Mouse (Mus musculus): ENCODE measurements around the gene Gapvd1. TPM values are rescaled to one million over a fixed set of nuclear protein-coding genes. Genes with fewer than 3 reads are reported as not detected.
A peak's percentile ranks its signal among the peaks of the same experiment; 100 is the strongest.

Gene Gapvd1
- total RNA-seq, 2 experiments from 2014 or later = 105 to 106 TPM

GRCm38 (mm10) chr2:34646541-34646865 lies 108.5 kb downstream of the Gapvd1 start:
- no peak for DNase-seq (ENCODE audit: low spot score in 2 of 2)
- intact Hi-C loops (cut with DNase I) = no loop called here

- no peak for DNase-seq (ENCODE audit: low spot score in 2 of 2)
- intact Hi-C loops (cut with DNase I) = no loop called here
Measured at GRCm38 (mm10) chr2:34645851-34646540, 109.0 kb downstream of the Gapvd1 start.

- intact Hi-C loops (cut with DNase I) = no loop called here
- DNase-seq (ENCODE audit: low spot score in 2 of 2) = no peak
Measured at GRCm38 (mm10) chr2:34644571-34645526, 110.2 kb downstream of the Gapvd1 start.

- no peak for DNase-seq (ENCODE audit: low spot score in 2 of 2)
Measured at GRCm38 (mm10) chr2:34642351-34642750, 112.7 kb downstream of the Gapvd1 start.

GRCm38 (mm10) chr2:34639725-34640124 lies 115.3 kb downstream of the Gapvd1 start:
- intact Hi-C loops (cut with DNase I) = loop anchor here (1.0 to 10.0 kb wide), 3 partner anchors 666 to 885 kb away; no protein-coding TSS in a partner anchor
- DNase-seq (ENCODE audit: low spot score in 2 of 2) = no peak

More at GRCm38 (mm10) chr2:34642351-34642750, 112.7 kb downstream of the Gapvd1 start:
- intact Hi-C loops (cut with DNase I) = no loop called here

GRCm38 (mm10) chr2:34638955-34639650 lies 115.9 kb downstream of the Gapvd1 start:
- DNase-seq (ENCODE audit: low spot score in 2 of 2) = peak; percentile 88 to 90
- intact Hi-C loops (cut with DNase I) = loop anchor here (1.0 to 10.0 kb wide), 3 partner anchors 666 to 884 kb away; no protein-coding TSS in a partner anchor

- intact Hi-C loops (cut with DNase I) = loop anchor here (10.0 kb wide), 2 partner anchors 811 to 881 kb away; no protein-coding TSS in a partner anchor
- no peak for DNase-seq (ENCODE audit: low spot score in 2 of 2)
Measured at GRCm38 (mm10) chr2:34635249-34636165, 119.5 kb downstream of the Gapvd1 start.

- DNase-seq (ENCODE audit: low spot score in 2 of 2) = no peak
- intact Hi-C loops (cut with DNase I) = loop anchor here (10.0 kb wide), 2 partner anchors 807 to 877 kb away; no protein-coding TSS in a partner anchor
Measured at GRCm38 (mm10) chr2:34632051-34632450, 123.0 kb downstream of the Gapvd1 start.

- intact Hi-C loops (cut with DNase I) = loop anchor here (10.0 kb wide), 2 partner anchors 806 to 876 kb away; no protein-coding TSS in a partner anchor
- DNase-seq (ENCODE audit: low spot score in 2 of 2) = no peak
Measured at GRCm38 (mm10) chr2:34630445-34630844, 124.6 kb downstream of the Gapvd1 start.

- DNase-seq (ENCODE audit: low spot score in 2 of 2) = no peak
- intact Hi-C loops (cut with DNase I) = loop anchor here (10.0 kb wide), 2 partner anchors 805 to 875 kb away; no protein-coding TSS in a partner anchor
Measured at GRCm38 (mm10) chr2:34629758-34630157, 125.3 kb downstream of the Gapvd1 start.

- intact Hi-C loops (cut with DNase I) = no loop called here
Measured at GRCm38 (mm10) chr2:34628903-34629540, 126.0 kb downstream of the Gapvd1 start.

GRCm38 (mm10) chr2:34627328-34628226 lies 127.5 kb downstream of the Gapvd1 start:
- intact Hi-C loops (cut with DNase I) = no loop called here
- no peak for DNase-seq (ENCODE audit: low spot score in 2 of 2)

More at GRCm38 (mm10) chr2:34628903-34629540, 126.0 kb downstream of the Gapvd1 start:
- DNase-seq (ENCODE audit: low spot score in 2 of 2) = no peak

Other genes starting within 250 kb of the Gapvd1 start
- gene Hspa5, start 16.7 kb upstream of the Gapvd1 start, total RNA-seq (2021) = 100 to 1,000 TPM; 260 to 334 TPM
- 10 to 100 TPM; 25.8 to 26.2 TPM for gene Rabepk, start 44.7 kb upstream of the Gapvd1 start, total RNA-seq (2021)
- 10 to 100 TPM; 90.7 to 98.6 TPM for gene Fbxw2, start 71.1 kb upstream of the Gapvd1 start, total RNA-seq (2021)
- not detected for gene Gm34653, start 77.8 kb upstream of the Gapvd1 start, total RNA-seq (2021)
- gene Cutal, start 119.2 kb upstream of the Gapvd1 start, total RNA-seq (2021) = under 1 TPM; 0.25 to 0.26 TPM
- 10 to 100 TPM; 27.4 to 30.8 TPM for gene Psmd5, start 119.7 kb upstream of the Gapvd1 start, total RNA-seq (2021)
- under 1 TPM; 0.68 to 0.82 TPM for gene Phf19, start 158.8 kb upstream of the Gapvd1 start, total RNA-seq (2021)
- under 1 TPM; 0.59 to 0.78 TPM for gene Traf1, start 206.5 kb upstream of the Gapvd1 start, total RNA-seq (2021)